8 mouse cellular contexts compared by ENCODE assay signal in genomic region chr2:153609548-153609947, GRCm38 (mm10). TPM values are rescaled to one million over a fixed set of nuclear protein-coding genes. Genes with fewer than 3 reads are reported as not detected.
DNase-seq lines count a peak whose midpoint lies in the region; ATAC-seq and TF ChIP-seq lines count a peak whose summit lies in the region.

No protein-coding gene starts in this region.

- peak; percentile 95 for ATAC-seq in CD4-positive, CD25-positive, alpha-beta regulatory T cell, adult 4 months
- peak; percentile 82 for ATAC-seq in forebrain, embryonic 11.5 days (replicated peaks; ENCODE audit: low FRiP score)
- ATAC-seq in heart, embryonic 15.5 days (replicated peaks; ENCODE audit: insufficient number of reproducible peaks, insufficient read depth, low FRiP score, low read depth) = peak; percentile 74
- peak; percentile 40 for ATAC-seq in liver, embryonic 13.5 days (ENCODE audit: low read depth)
- ATAC-seq in neural tube, embryonic 12.5 days (ENCODE audit: low FRiP score, low read depth) = peak; percentile 65

- H3K9me3 ChIP-seq in forebrain, embryonic 11.5 days (ENCODE audit: control insufficient read depth, low read length) = no peaks in the 10 kb centered on the region
- no peaks in the 10 kb centered on the region for H3K9me3 ChIP-seq in heart, embryonic 15.5 days (replicated peaks)
- no peaks in the 10 kb centered on the region for H3K9me3 ChIP-seq in liver, embryonic 13.5 days (replicated peaks)
- H3K9me3 ChIP-seq in neural tube, embryonic 12.5 days = no peaks in the 10 kb centered on the region

- no peak overlapping the region for H3K27ac ChIP-seq in forebrain, embryonic 11.5 days (ENCODE audit: low read depth, low read length)
- peak overlapping the region; percentile 72 for H3K27ac ChIP-seq in heart, embryonic 15.5 days
- peak overlapping the region; percentile 95 for H3K27ac ChIP-seq in liver, embryonic 13.5 days
- no peak overlapping the region for H3K27ac ChIP-seq in neural tube, embryonic 12.5 days
- H3K27ac ChIP-seq in testis, adult 2 months (ENCODE audit: control insufficient read depth, insufficient read depth, low read depth, low read length) = no peak overlapping the region

- no peaks in the 10 kb centered on the region for H3K27me3 ChIP-seq in forebrain, embryonic 11.5 days (ENCODE audit: control insufficient read depth, insufficient read depth, low read length)
- H3K27me3 ChIP-seq in heart, embryonic 15.5 days = no peaks in the 10 kb centered on the region
- no peaks in the 10 kb centered on the region for H3K27me3 ChIP-seq in liver, embryonic 13.5 days
- H3K27me3 ChIP-seq in neural tube, embryonic 12.5 days (replicated peaks) = no peaks in the 10 kb centered on the region
- no peaks in the 10 kb centered on the region for H3K27me3 ChIP-seq in testis, adult 2 months (ENCODE audit: control insufficient read depth, insufficient read depth, low read length)

- 7% methylated on average over 9 of the region's 9 CpGs for WGBS in forebrain, embryonic 11.5 days
- WGBS in heart, embryonic 15.5 days = 15% methylated on average over 9 of the region's 9 CpGs
- WGBS in liver, embryonic 13.5 days (ENCODE audit: insufficient replicate concordance) = 10% methylated on average over 9 of the region's 9 CpGs
- WGBS in neural tube, embryonic 12.5 days = 6% methylated on average over 9 of the region's 9 CpGs

- H3K4me3 ChIP-seq in forebrain, embryonic 11.5 days (ENCODE audit: low read depth, low read length) = no peak overlapping the region
- no peak overlapping the region for H3K4me3 ChIP-seq in heart, embryonic 15.5 days
- H3K4me3 ChIP-seq in liver, embryonic 13.5 days (replicated peaks) = no peak overlapping the region
- no peak overlapping the region for H3K4me3 ChIP-seq in neural tube, embryonic 12.5 days
- no peak overlapping the region for H3K4me3 ChIP-seq in testis, adult 2 months (ENCODE audit: control insufficient read depth, low read depth, low read length)

- H3K9ac ChIP-seq in forebrain, embryonic 11.5 days (ENCODE audit: low read length) = no peak overlapping the region
- no peak overlapping the region for H3K9ac ChIP-seq in heart, embryonic 15.5 days
- peak overlapping the region; percentile 65; the same call in 1 of the 2 replicates for H3K9ac ChIP-seq in liver, embryonic 13.5 days
- no peak overlapping the region for H3K9ac ChIP-seq in neural tube, embryonic 12.5 days

- peaks cover 10% of the 10 kb centered on the region for H3K4me1 ChIP-seq in forebrain, embryonic 11.5 days (replicated peaks; ENCODE audit: control insufficient read depth, insufficient read depth, low read length)
- H3K4me1 ChIP-seq in heart, embryonic 15.5 days (replicated peaks) = peaks cover 46% of the 10 kb centered on the region
- peaks cover 73% of the 10 kb centered on the region for H3K4me1 ChIP-seq in liver, embryonic 13.5 days (replicated peaks)
- H3K4me1 ChIP-seq in neural tube, embryonic 12.5 days = peaks cover 7% of the 10 kb centered on the region
- peaks cover 2% of the 10 kb centered on the region; the same call in 1 of the 2 replicates for H3K4me1 ChIP-seq in testis, adult 2 months (ENCODE audit: control insufficient read depth, insufficient read depth, low read length)

- TF ChIP-seq CTCF in testis, adult 2 months (IDR thresholded peaks at IDR 0.05; ENCODE audit: control insufficient read depth, insufficient read depth, insufficient replicate concordance, low read depth, low read length) = peak; percentile 62; the same call in 1 of the 2 replicates

- no peak for TF ChIP-seq POLR2A in testis, adult 2 months (IDR thresholded peaks at IDR 0.05; ENCODE audit: control insufficient read depth, low read depth, low read length)

- H3K4me2 ChIP-seq in forebrain, embryonic 11.5 days (ENCODE audit: low read depth, low read length, severe bottlenecking) = no peak overlapping the region
- no peak overlapping the region for H3K4me2 ChIP-seq in heart, embryonic 15.5 days
- H3K4me2 ChIP-seq in liver, embryonic 13.5 days = peak overlapping the region; percentile 29
- H3K4me2 ChIP-seq in neural tube, embryonic 12.5 days (replicated peaks) = no peak overlapping the region; the same call in 1 of the 2 replicates

- DNase-seq in c-Kit-positive CD71-positive TER-119-negative erythroid progenitor cells, embryonic 14.5 days (ENCODE audit: low read depth) = peak; percentile 75
- peak; percentile 93 for DNase-seq in forebrain, embryonic 11.5 days (ENCODE audit: low spot score)
- DNase-seq in kidney, postnatal 14 days = peak; percentile 93
- DNase-seq in liver, embryonic 13.5 days = peak; percentile 74

- H3K36me3 ChIP-seq in forebrain, embryonic 11.5 days (ENCODE audit: control insufficient read depth, insufficient read depth, low read length) = no peaks in the 10 kb centered on the region
- H3K36me3 ChIP-seq in heart, embryonic 15.5 days = no peaks in the 10 kb centered on the region
- H3K36me3 ChIP-seq in liver, embryonic 13.5 days = no peaks in the 10 kb centered on the region
- H3K36me3 ChIP-seq in neural tube, embryonic 12.5 days = no peaks in the 10 kb centered on the region
- H3K36me3 ChIP-seq in testis, adult 2 months (ENCODE audit: control insufficient read depth, insufficient read depth, low read length) = no peaks in the 10 kb centered on the region

RNA-seq across cellular contexts. Expression of gene Commd7, which starts 23.0 kb away (rescaled TPM):
- polyA plus RNA-seq in CD4-positive, CD25-positive, alpha-beta regulatory T cell, adult 4 months (2017; shearing (Covaris generic)) = 100 to 1,000 TPM; 106 to 117 TPM
- polyA plus RNA-seq in forebrain, embryonic 11.5 days (2014; fragmentation: Nextera tagmentation; extraction: Ambion mirVana) = 56.8 and 60.9 TPM in 2 replicates
- 52.4 and 57.0 TPM in 2 replicates for polyA plus RNA-seq in heart, embryonic 15.5 days (2015; fragmentation: Nextera tagmentation; extraction: Ambion mirVana)
- 39.8 and 39.9 TPM in 2 replicates for polyA plus RNA-seq in liver, embryonic 13.5 days (2015; fragmentation: Nextera tagmentation; extraction: Ambion mirVana)
- 69.5 and 76.8 TPM in 2 replicates for polyA plus RNA-seq in neural tube, embryonic 12.5 days (2016; fragmentation: Nextera tagmentation; extraction: Ambion mirVana)
- 5.0 and 5.2 TPM in 2 replicates for polyA plus RNA-seq in testis, adult 2 months (2012; rRNA removed)

RNA-seq across cellular contexts. Expression of gene Dnmt3b, which starts 39.7 kb away (rescaled TPM):
- polyA plus RNA-seq in CD4-positive, CD25-positive, alpha-beta regulatory T cell, adult 4 months (2017; shearing (Covaris generic)) = 1 to 10 TPM; 3.6 to 5.7 TPM
- polyA plus RNA-seq in forebrain, embryonic 11.5 days (2014; fragmentation: Nextera tagmentation; extraction: Ambion mirVana) = 14.3 and 18.0 TPM in 2 replicates
- polyA plus RNA-seq in heart, embryonic 15.5 days (2015; fragmentation: Nextera tagmentation; extraction: Ambion mirVana) = 3.6 and 10.6 TPM in 2 replicates
- polyA plus RNA-seq in liver, embryonic 13.5 days (2015; fragmentation: Nextera tagmentation; extraction: Ambion mirVana) = 8.2 and 8.6 TPM in 2 replicates
- polyA plus RNA-seq in neural tube, embryonic 12.5 days (2016; fragmentation: Nextera tagmentation; extraction: Ambion mirVana) = 6.6 and 7.4 TPM in 2 replicates
- 2.4 and 2.9 TPM in 2 replicates for polyA plus RNA-seq in testis, adult 2 months (2012; rRNA removed)

Comparison
In these comparisons a context has a peak if more than half of its experiments do, and no peak if none do; other contexts are left out.
1. ATAC-seq: peak in every context shown above with its lines; median percentile 95 in CD4-positive, CD25-positive, alpha-beta regulatory T cell, adult 4 months; 82 in forebrain, embryonic 11.5 days; 74 in heart, embryonic 15.5 days; 65 in neural tube, embryonic 12.5 days; 40 in liver, embryonic 13.5 days.
2. H3K27ac ChIP-seq: peak in heart, embryonic 15.5 days (single experiment) and liver, embryonic 13.5 days (single experiment); none in forebrain, embryonic 11.5 days (single experiment), neural tube, embryonic 12.5 days (single experiment) and testis, adult 2 months (single experiment).
3. Peak in every context shown above with its lines, with median percentiles within 50 percentile points of each other: DNase-seq.